Mouse (Mus musculus): Measurements from ENCODE around the gene Bcl7a. TPM values are rescaled to one million over a fixed set of nuclear protein-coding genes. Genes with fewer than 3 reads are reported as not detected.

Gene Bcl7a
- polyA plus RNA-seq, 1 experiment: 13.0 TPM

DNA sequence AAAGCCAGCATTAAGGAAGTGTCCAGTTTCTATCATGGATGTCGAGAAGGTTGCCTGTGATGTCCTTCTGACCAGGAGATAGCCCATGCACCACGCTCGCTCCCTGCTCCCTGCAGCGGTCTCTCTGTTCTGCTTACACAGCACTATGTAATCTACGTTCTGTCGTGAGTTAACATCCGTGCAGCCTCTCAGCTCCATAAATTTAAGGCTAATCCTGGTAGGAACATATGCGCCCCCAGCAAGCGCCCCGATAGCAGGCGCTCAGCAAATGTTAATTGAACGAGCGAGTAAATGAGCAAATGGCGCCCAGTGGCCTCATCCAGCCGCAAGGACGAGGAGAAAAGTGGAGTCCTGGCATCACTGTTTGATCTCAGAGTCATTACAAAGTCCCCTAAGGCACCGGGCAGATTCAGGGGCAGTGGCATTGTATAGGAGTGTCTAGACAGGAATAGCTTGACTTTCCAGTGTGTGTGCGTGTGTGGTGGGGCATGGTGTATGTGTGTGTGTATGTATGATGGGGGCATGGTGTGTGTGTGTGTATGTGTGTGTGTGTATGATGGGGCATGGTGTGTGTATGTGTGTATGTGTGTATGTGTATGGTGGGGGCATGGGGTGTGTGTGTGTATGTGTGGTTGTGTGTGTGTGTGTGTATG is 35.9 kb upstream of the Bcl7a start:
- Histone ChIP-seq H3K9me3 (peaks cover 7% of the 10 kb centered on the region; the same call in 1 of the 2 replicates), H3K4me3 (replicated peaks) (no peak overlapping the region), H3K27me3 (replicated peaks) (peaks cover 27% of the 10 kb centered on the region), H3K4me1 (no peaks in the 10 kb centered on the region; the same call in 1 of the 2 replicates), H3K36me3 (replicated peaks; ENCODE audit: low read length) (no peaks in the 10 kb centered on the region)
- TF ChIP-seq FLI1 (IDR thresholded peaks at IDR 0.05; ENCODE audit: low read length) (no peak), GATA1 (IDR thresholded peaks at IDR 0.05; ENCODE audit: borderline replicate concordance, low read length) (no peak)

DNA sequence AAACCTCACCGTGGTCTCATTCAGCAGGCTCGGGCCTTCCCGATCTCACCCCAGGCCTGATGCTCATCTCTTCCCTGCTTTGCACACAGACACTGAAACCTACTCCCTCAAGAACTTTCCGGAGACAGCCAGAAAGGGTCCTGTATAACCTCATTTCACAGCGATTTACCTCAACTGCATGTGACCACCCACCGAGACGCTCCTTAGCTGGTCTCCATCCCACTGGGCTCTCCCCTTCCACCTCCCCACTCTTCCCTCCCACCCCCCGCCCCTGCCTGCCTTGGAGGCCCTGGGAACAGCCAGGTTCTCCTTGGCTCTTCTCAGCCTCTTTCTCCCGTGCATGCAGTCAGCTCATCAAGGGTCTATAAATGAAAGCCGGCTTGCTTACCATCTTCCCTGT is 33.8 kb upstream of the Bcl7a start:
- Histone ChIP-seq H3K4me1 (peaks cover 8% of the 10 kb centered on the region), H3K4me3 (replicated peaks) (no peak overlapping the region)
- no peak for TF ChIP-seq GATA1 (IDR thresholded peaks at IDR 0.05; ENCODE audit: borderline replicate concordance, low read length)
- no peak for TF ChIP-seq FLI1 (IDR thresholded peaks at IDR 0.05; ENCODE audit: low read length)

GRCm38 (mm10) chr5:123310221-123310620 is 33.4 kb upstream of the Bcl7a start:
- peaks cover 7% of the 10 kb centered on the region; the same call in 1 of the 2 replicates for H3K9me3 ChIP-seq
- H3K4me1 ChIP-seq: peaks cover 8% of the 10 kb centered on the region
- no peak overlapping the region for H3K4me3 ChIP-seq (replicated peaks)
- peaks cover 19% of the 10 kb centered on the region for H3K27me3 ChIP-seq (replicated peaks)
- no peaks in the 10 kb centered on the region for H3K36me3 ChIP-seq (replicated peaks; ENCODE audit: low read length)
- TF ChIP-seq FLI1 (IDR thresholded peaks at IDR 0.05; ENCODE audit: low read length) (no peak), GATA1 (IDR thresholded peaks at IDR 0.05; ENCODE audit: borderline replicate concordance, low read length) (no peak)

More for the DNA sequence above, 33.8 kb upstream of the Bcl7a start:
- H3K36me3 ChIP-seq (replicated peaks; ENCODE audit: low read length): no peaks in the 10 kb centered on the region
- peaks cover 7% of the 10 kb centered on the region; the same call in 1 of the 2 replicates for H3K9me3 ChIP-seq
- peaks cover 22% of the 10 kb centered on the region for H3K27me3 ChIP-seq (replicated peaks)

- no peaks in the 10 kb centered on the region for H3K36me3 ChIP-seq (replicated peaks; ENCODE audit: low read length)
- H3K27me3 ChIP-seq (replicated peaks): peaks cover 16% of the 10 kb centered on the region
- H3K4me3 ChIP-seq (replicated peaks): no peak overlapping the region
- peaks cover 13% of the 10 kb centered on the region for H3K4me1 ChIP-seq
- peaks cover 3% of the 10 kb centered on the region; the same call in 1 of the 2 replicates for H3K9me3 ChIP-seq
- TF ChIP-seq GATA1 (IDR thresholded peaks at IDR 0.05; ENCODE audit: borderline replicate concordance, low read length): no peak
- TF ChIP-seq FLI1 (IDR thresholded peaks at IDR 0.05; ENCODE audit: low read length): no peak
Measured at GRCm38 (mm10) chr5:123313058-123313630, 30.5 kb upstream of the Bcl7a start.

DNA sequence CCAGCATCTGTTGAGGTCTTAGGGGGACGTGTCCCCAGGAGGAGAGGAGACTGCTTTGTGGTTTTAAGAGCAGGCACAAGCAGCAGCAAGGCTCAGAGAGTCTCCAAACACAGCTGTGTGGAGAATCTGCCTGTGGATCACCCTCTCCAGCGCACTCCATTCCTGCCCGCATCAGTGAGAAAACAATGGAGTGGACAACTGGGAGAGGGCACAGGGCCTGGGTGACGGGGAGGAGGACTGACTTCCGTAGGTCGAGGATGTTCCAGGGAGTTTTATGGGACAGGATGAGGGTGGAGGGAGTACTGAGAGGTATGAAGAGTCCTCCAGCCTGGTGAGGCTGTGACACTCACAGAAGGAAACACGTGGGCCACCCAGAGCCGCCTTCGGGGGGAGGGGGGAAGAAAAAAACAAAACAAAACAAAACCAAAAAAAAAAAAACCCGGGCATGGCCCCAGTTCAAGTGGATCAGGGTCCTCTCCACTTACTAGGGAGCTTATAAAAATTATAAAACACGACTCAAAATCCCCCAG is 29.7 kb upstream of the Bcl7a start:
- Histone ChIP-seq H3K4me3 (replicated peaks) (no peak overlapping the region), H3K4me1 (peaks cover 19% of the 10 kb centered on the region), H3K27me3 (replicated peaks) (peaks cover 14% of the 10 kb centered on the region), H3K9me3 (peaks cover 3% of the 10 kb centered on the region; the same call in 1 of the 2 replicates), H3K36me3 (replicated peaks; ENCODE audit: low read length) (no peaks in the 10 kb centered on the region)
- TF ChIP-seq FLI1 (IDR thresholded peaks at IDR 0.05; ENCODE audit: low read length) (no peak), GATA1 (IDR thresholded peaks at IDR 0.05; ENCODE audit: borderline replicate concordance, low read length) (no peak)

GRCm38 (mm10) chr5:123315219-123315866 is 28.3 kb upstream of the Bcl7a start:
- peaks cover 21% of the 10 kb centered on the region for H3K4me1 ChIP-seq
- H3K9me3 ChIP-seq: peaks cover 3% of the 10 kb centered on the region; the same call in 1 of the 2 replicates
- no peak overlapping the region for H3K4me3 ChIP-seq (replicated peaks)
- no peaks in the 10 kb centered on the region for H3K36me3 ChIP-seq (replicated peaks; ENCODE audit: low read length)
- TF ChIP-seq GATA1 (IDR thresholded peaks at IDR 0.05; ENCODE audit: borderline replicate concordance, low read length): no peak
- TF ChIP-seq FLI1 (IDR thresholded peaks at IDR 0.05; ENCODE audit: low read length): no peak
- peaks cover 10% of the 10 kb centered on the region for H3K27me3 ChIP-seq (replicated peaks)

DNA sequence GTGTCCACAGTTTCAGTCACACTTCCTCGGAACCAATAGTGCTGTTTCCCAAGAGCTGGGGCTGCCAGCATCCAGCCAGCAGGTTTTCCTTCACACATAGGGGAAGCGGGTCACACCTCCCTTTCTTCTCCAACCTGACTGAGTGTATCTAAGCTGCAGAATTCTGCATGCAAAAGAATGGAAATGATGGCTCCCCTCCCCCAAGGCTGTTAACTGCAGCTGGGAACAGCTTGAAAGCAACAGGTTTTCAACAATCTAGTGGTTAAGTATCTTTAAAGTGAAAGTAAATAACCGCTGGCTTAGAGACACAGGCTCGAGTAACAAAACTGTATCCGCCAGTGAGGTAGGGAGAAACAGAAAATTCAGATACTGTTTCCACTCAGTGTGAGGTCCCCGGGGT is 25.6 kb upstream of the Bcl7a start:
- Histone ChIP-seq H3K9me3 (peaks cover 7% of the 10 kb centered on the region), H3K4me3 (replicated peaks) (peak overlapping the region; percentile 79), H3K36me3 (replicated peaks; ENCODE audit: low read length) (no peaks in the 10 kb centered on the region), H3K27me3 (replicated peaks) (peaks cover 13% of the 10 kb centered on the region), H3K4me1 (peaks cover 21% of the 10 kb centered on the region)
- TF ChIP-seq FLI1 (IDR thresholded peaks at IDR 0.05; ENCODE audit: low read length) (no peak), GATA1 (IDR thresholded peaks at IDR 0.05; ENCODE audit: borderline replicate concordance, low read length) (no peak)

DNA sequence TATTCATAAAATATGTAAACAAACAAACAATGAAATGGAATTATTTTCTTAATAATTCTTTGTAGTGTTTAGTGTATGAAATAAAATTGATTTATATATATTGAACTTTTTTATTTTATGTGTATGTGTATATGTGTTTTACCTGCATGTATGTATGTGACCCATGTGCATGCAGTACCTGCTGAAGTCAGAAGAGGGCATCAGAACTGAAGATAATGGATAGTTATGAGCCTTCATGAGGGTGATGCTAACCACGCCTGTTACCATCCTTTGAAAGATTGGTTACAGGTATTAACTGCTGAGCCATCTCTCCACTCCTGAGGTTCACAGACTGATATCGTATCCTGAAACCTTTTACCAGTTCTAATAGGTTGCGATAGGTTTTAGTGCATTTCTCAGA is 23.5 kb upstream of the Bcl7a start:
- Histone ChIP-seq H3K27me3 (replicated peaks) (peaks cover 22% of the 10 kb centered on the region), H3K36me3 (replicated peaks; ENCODE audit: low read length) (no peaks in the 10 kb centered on the region), H3K4me3 (replicated peaks) (no peak overlapping the region), H3K4me1 (peaks cover 17% of the 10 kb centered on the region), H3K9me3 (peaks cover 7% of the 10 kb centered on the region)
- TF ChIP-seq FLI1 (IDR thresholded peaks at IDR 0.05; ENCODE audit: low read length): no peak
- TF ChIP-seq GATA1 (IDR thresholded peaks at IDR 0.05; ENCODE audit: borderline replicate concordance, low read length): no peak

GRCm38 (mm10) chr5:123324242-123324641 is 19.4 kb upstream of the Bcl7a start:
- no peaks in the 10 kb centered on the region for H3K36me3 ChIP-seq (replicated peaks; ENCODE audit: low read length)
- H3K4me1 ChIP-seq: peaks cover 4% of the 10 kb centered on the region; the same call in 1 of the 2 replicates
- H3K9me3 ChIP-seq: peaks cover 7% of the 10 kb centered on the region
- no peak for TF ChIP-seq GATA1 (IDR thresholded peaks at IDR 0.05; ENCODE audit: borderline replicate concordance, low read length)
- TF ChIP-seq FLI1 (IDR thresholded peaks at IDR 0.05; ENCODE audit: low read length): no peak
- H3K27me3 ChIP-seq (replicated peaks): peaks cover 50% of the 10 kb centered on the region
- no peak overlapping the region for H3K4me3 ChIP-seq (replicated peaks)

All from megakaryocyte, embryonic 14.5 days (primary cell).